ENCODE assay signal across 15 mouse cellular contexts in genomic region chr8:122531312-122531711, GRCm38 (mm10). TPM values are rescaled to one million over a fixed set of nuclear protein-coding genes. Genes with fewer than 3 reads are reported as not detected.
DNase-seq lines count a peak whose midpoint lies in the region; ATAC-seq and TF ChIP-seq lines count a peak whose summit lies in the region.
"Had no signal": no experiment of that assay in that cellular context is flagged by ENCODE, and none has a peak within 500 bp of the region (broad histone marks: within the 10 kb centered on the region; RNA-seq: fewer than 3 reads in every experiment).

No protein-coding gene starts in this region.

- TF ChIP-seq CTCF in heart, adult 2 months (IDR thresholded peaks at IDR 0.05) = no peak
- no peak for TF ChIP-seq CTCF in lung, adult 2 months (IDR thresholded peaks at IDR 0.05; ENCODE audit: insufficient read depth, low read length)

- no peak for TF ChIP-seq POLR2A in heart, adult 2 months (IDR thresholded peaks at IDR 0.05; ENCODE audit: insufficient read depth, low read depth, low read length)
- TF ChIP-seq POLR2A in lung, adult 2 months (IDR thresholded peaks at IDR 0.05; ENCODE audit: borderline replicate concordance, extremely low read depth, low read depth, low read length) = no peak

- peak in 1 of 2 experiments; percentile 30 for DNase-seq in heart, adult 2 months
- no peak for DNase-seq in heart, adult 8-10 months (ENCODE audit: low spot score)
- DNase-seq in lung, adult 2 months = no peak
- no peak for DNase-seq in layer of hippocampus, postnatal 10 days (ENCODE audit: low spot score in 2 of 2)
- DNase-seq: cerebellum, adult 2 months; kidney, adult 11 months; layer of hippocampus, adult 9-11 months; left cerebral cortex, postnatal 4 days; thymus, postnatal 36 days had no signal

- peaks cover 19% of the 10 kb centered on the region for H3K4me1 ChIP-seq in heart, adult 2 months (ENCODE audit: control insufficient read depth, insufficient read depth, low read length)
- peaks cover 53% of the 10 kb centered on the region for H3K4me1 ChIP-seq in lung, embryonic 15.5 days
- peaks cover 22% of the 10 kb centered on the region for H3K4me1 ChIP-seq in lung, adult 2 months (ENCODE audit: control insufficient read depth, insufficient read depth, low read length)
- peaks cover 61% of the 10 kb centered on the region for H3K4me1 ChIP-seq in heart, embryonic 13.5 days
- peaks cover 33% of the 10 kb centered on the region for H3K4me1 ChIP-seq in liver, embryonic 16.5 days (ENCODE audit: control insufficient read depth, low read depth, low read length)
- no peaks in the 10 kb centered on the region for H3K4me1 ChIP-seq in forebrain, embryonic 13.5 days

- no peak for ATAC-seq in lung, embryonic 15.5 days (ENCODE audit: borderline replicate concordance, extremely low read depth, low FRiP score, low TSS enrichment)
- no peak for ATAC-seq in heart, embryonic 13.5 days (ENCODE audit: extremely low read depth, insufficient number of reproducible peaks, low FRiP score, low TSS enrichment)
- ATAC-seq in liver, embryonic 16.5 days (ENCODE audit: low read depth) = peak; percentile 14; the same call in 1 of the 2 replicates
- no peak for ATAC-seq in forebrain, embryonic 13.5 days
- ATAC-seq: activated CD4-positive, CD25-positive, alpha-beta regulatory T cell, adult 4 months had no signal

- 0 out of 2 replicates have a peak, but pooled peaks cover 2% of the 10 kb centered on the region for H3K79me2 ChIP-seq in heart, adult 2 months (replicated peaks; ENCODE audit: control insufficient read depth, insufficient read depth, low read length)

- intact Hi-C loops in heart, adult 2 months (cut with DNase I) = no loop called here

- H3K27me3 ChIP-seq in heart, adult 2 months (ENCODE audit: control insufficient read depth, insufficient read depth, low read length) = no peaks in the 10 kb centered on the region
- no peaks in the 10 kb centered on the region for H3K27me3 ChIP-seq in lung, embryonic 15.5 days
- no peaks in the 10 kb centered on the region for H3K27me3 ChIP-seq in heart, embryonic 13.5 days (replicated peaks)
- H3K27me3 ChIP-seq in liver, embryonic 16.5 days (ENCODE audit: control insufficient read depth, insufficient read depth, low read depth, low read length) = no peaks in the 10 kb centered on the region
- peaks cover 4% of the 10 kb centered on the region; the same call in 1 of the 2 replicates for H3K27me3 ChIP-seq in forebrain, embryonic 13.5 days
- H3K27me3 ChIP-seq: stomach, embryonic 15.5 days had no signal

- no peaks in the 10 kb centered on the region for H3K9me3 ChIP-seq in lung, embryonic 15.5 days
- H3K9me3 ChIP-seq in heart, embryonic 13.5 days = no peaks in the 10 kb centered on the region
- no peaks in the 10 kb centered on the region for H3K9me3 ChIP-seq in liver, embryonic 16.5 days (replicated peaks; ENCODE audit: control insufficient read depth, low read length)
- no peaks in the 10 kb centered on the region for H3K9me3 ChIP-seq in forebrain, embryonic 13.5 days (replicated peaks)
- H3K9me3 ChIP-seq: stomach, embryonic 15.5 days had no signal

- H3K36me3 ChIP-seq in heart, adult 2 months (ENCODE audit: control insufficient read depth, insufficient read depth, low read length) = no peaks in the 10 kb centered on the region
- H3K36me3 ChIP-seq in lung, embryonic 15.5 days = no peaks in the 10 kb centered on the region
- peaks cover 26% of the 10 kb centered on the region for H3K36me3 ChIP-seq in heart, embryonic 13.5 days
- H3K36me3 ChIP-seq in liver, embryonic 16.5 days (ENCODE audit: control insufficient read depth, insufficient read depth) = 0 out of 2 replicates have a peak, but pooled peaks cover 2% of the 10 kb centered on the region
- no peaks in the 10 kb centered on the region for H3K36me3 ChIP-seq in forebrain, embryonic 13.5 days (ENCODE audit: poor library complexity, severe bottlenecking)
- H3K36me3 ChIP-seq: stomach, embryonic 15.5 days had no signal

- H3K27ac ChIP-seq in heart, adult 2 months = peak overlapping the region; percentile 70
- peak overlapping the region; percentile 21; the same call in 1 of the 2 replicates for H3K27ac ChIP-seq in lung, embryonic 15.5 days
- peak overlapping the region; percentile 82 for H3K27ac ChIP-seq in heart, embryonic 13.5 days (replicated peaks)
- H3K27ac ChIP-seq in liver, embryonic 16.5 days (ENCODE audit: low read length) = peak overlapping the region; percentile 56
- H3K27ac ChIP-seq in forebrain, embryonic 13.5 days = no peak overlapping the region
- H3K27ac ChIP-seq: stomach, embryonic 15.5 days had no signal

- no peak overlapping the region for H3K4me2 ChIP-seq in lung, embryonic 15.5 days
- H3K4me2 ChIP-seq in heart, embryonic 13.5 days = peak overlapping the region; percentile 31; the same call in 1 of the 2 replicates
- no peak overlapping the region for H3K4me2 ChIP-seq in liver, embryonic 16.5 days (ENCODE audit: low read depth, low read length)
- H3K4me2 ChIP-seq in forebrain, embryonic 13.5 days = no peak overlapping the region
- H3K4me2 ChIP-seq: stomach, embryonic 15.5 days had no signal

- no peak overlapping the region for H3K9ac ChIP-seq in heart, adult 2 months (ENCODE audit: low read depth, low read length)
- H3K9ac ChIP-seq in lung, embryonic 15.5 days = no peak overlapping the region
- H3K9ac ChIP-seq in heart, embryonic 13.5 days = peak overlapping the region; percentile 52; the same call in 1 of the 2 replicates
- H3K9ac ChIP-seq in liver, embryonic 16.5 days (ENCODE audit: low read depth, low read length) = no peak overlapping the region
- no peak overlapping the region for H3K9ac ChIP-seq in forebrain, embryonic 13.5 days
- H3K9ac ChIP-seq: stomach, embryonic 15.5 days had no signal

- 43% methylated on average over 8 of the region's 8 CpGs for WGBS in heart, adult 2 months
- 72% methylated on average over 8 of the region's 8 CpGs for WGBS in lung, embryonic 15.5 days
- 42% methylated on average over 8 of the region's 8 CpGs for WGBS in lung, adult 2 months
- 58% methylated on average over 8 of the region's 8 CpGs for WGBS in heart, embryonic 13.5 days
- WGBS in liver, embryonic 16.5 days (ENCODE audit: insufficient replicate concordance) = 81% methylated on average over 8 of the region's 8 CpGs
- WGBS in forebrain, embryonic 13.5 days = 89% methylated on average over 8 of the region's 8 CpGs

- TF ChIP-seq EP300 in heart, adult 2 months (IDR thresholded peaks at IDR 0.05; ENCODE audit: insufficient read depth, low read depth, low read length) = no peak

- no peak overlapping the region for H3K4me3 ChIP-seq in heart, adult 2 months
- H3K4me3 ChIP-seq in lung, embryonic 15.5 days = no peak overlapping the region
- H3K4me3 ChIP-seq in lung, adult 2 months (replicated peaks; ENCODE audit: extremely low read depth, low read depth, low read length) = no peak overlapping the region
- no peak overlapping the region for H3K4me3 ChIP-seq in heart, embryonic 13.5 days
- H3K4me3 ChIP-seq in liver, embryonic 16.5 days (ENCODE audit: low read depth, low read length) = no peak overlapping the region
- no peak overlapping the region for H3K4me3 ChIP-seq in forebrain, embryonic 13.5 days
- H3K4me3 ChIP-seq: stomach, embryonic 15.5 days had no signal

RNA-seq across cellular contexts. Expression of gene Piezo1, which starts 19.8 kb away (rescaled TPM):
- 10 to 100 TPM; 14.0 to 14.8 TPM for total RNA-seq in heart, adult 2 months (2021)
- polyA plus RNA-seq in heart, adult 2 months (2012; rRNA removed) = 48.5 and 55.5 TPM in 2 replicates
- 10 to 100 TPM; 13.2 to 17.4 (median 13.7) TPM for total RNA-seq in heart, adult 8-10 months (2022)
- polyA plus RNA-seq in lung, embryonic 15.5 days (2015; fragmentation: Nextera tagmentation; extraction: Ambion mirVana) = 18.7 and 23.4 TPM in 2 replicates
- 192 and 213 TPM in 2 replicates for polyA plus RNA-seq in lung, adult 2 months (2012; rRNA removed)
- polyA plus RNA-seq in heart, embryonic 13.5 days (2015; fragmentation: Nextera tagmentation; extraction: Ambion mirVana) = 12.9 and 15.4 TPM in 2 replicates
- 11.3 and 15.5 TPM in 2 replicates for polyA plus RNA-seq in liver, embryonic 16.5 days (2015; fragmentation: Nextera tagmentation; extraction: Ambion mirVana)
- total RNA-seq in layer of hippocampus, postnatal 10 days (2021) = 1 to 10 TPM; 8.2 to 8.9 TPM
- 1.4 and 2.0 TPM in 2 replicates for polyA plus RNA-seq in forebrain, embryonic 13.5 days (2015; fragmentation: Nextera tagmentation; extraction: Ambion mirVana)

RNA-seq across cellular contexts. Expression of gene Cdt1, which starts 36.5 kb away (rescaled TPM):
- 1 to 10 TPM; 2.0 to 2.7 TPM for total RNA-seq in heart, adult 2 months (2021)
- 3.2 and 3.5 TPM in 2 replicates for polyA plus RNA-seq in heart, adult 2 months (2012; rRNA removed)
- total RNA-seq in heart, adult 8-10 months (2022) = 1 to 10 TPM; 1.9 to 2.4 (median 2.2) TPM
- 42.7 and 44.9 TPM in 2 replicates for polyA plus RNA-seq in lung, embryonic 15.5 days (2015; fragmentation: Nextera tagmentation; extraction: Ambion mirVana)
- 11.7 and 12.2 TPM in 2 replicates for polyA plus RNA-seq in lung, adult 2 months (2012; rRNA removed)
- 31.0 and 34.6 TPM in 2 replicates for polyA plus RNA-seq in heart, embryonic 13.5 days (2015; fragmentation: Nextera tagmentation; extraction: Ambion mirVana)
- 34.7 and 41.1 TPM in 2 replicates for polyA plus RNA-seq in liver, embryonic 16.5 days (2015; fragmentation: Nextera tagmentation; extraction: Ambion mirVana)
- 1 to 10 TPM; 3.0 to 5.0 TPM for total RNA-seq in layer of hippocampus, postnatal 10 days (2021)
- polyA plus RNA-seq in forebrain, embryonic 13.5 days (2015; fragmentation: Nextera tagmentation; extraction: Ambion mirVana) = 29.1 and 32.3 TPM in 2 replicates

RNA-seq across cellular contexts. Expression of gene Aprt, which starts 45.4 kb away (rescaled TPM):
- 10 to 100 TPM; 36.6 to 38.5 TPM for total RNA-seq in heart, adult 2 months (2021)
- 42.1 and 45.1 TPM in 2 replicates for polyA plus RNA-seq in heart, adult 2 months (2012; rRNA removed)
- 10 to 100 TPM; 39.5 to 50.6 (median 44.3) TPM for total RNA-seq in heart, adult 8-10 months (2022)
- polyA plus RNA-seq in lung, embryonic 15.5 days (2015; fragmentation: Nextera tagmentation; extraction: Ambion mirVana) = 314 and 327 TPM in 2 replicates
- polyA plus RNA-seq in lung, adult 2 months (2012; rRNA removed) = 108 and 109 TPM in 2 replicates
- polyA plus RNA-seq in heart, embryonic 13.5 days (2015; fragmentation: Nextera tagmentation; extraction: Ambion mirVana) = 251 and 271 TPM in 2 replicates
- polyA plus RNA-seq in liver, embryonic 16.5 days (2015; fragmentation: Nextera tagmentation; extraction: Ambion mirVana) = 196 and 204 TPM in 2 replicates
- 10 to 100 TPM; 91.6 to 94.0 TPM for total RNA-seq in layer of hippocampus, postnatal 10 days (2021)
- polyA plus RNA-seq in forebrain, embryonic 13.5 days (2015; fragmentation: Nextera tagmentation; extraction: Ambion mirVana) = 193 and 198 TPM in 2 replicates

RNA-seq across cellular contexts. Expression of gene Ctu2, which starts 55.4 kb away (rescaled TPM):
- 1 to 10 TPM; 5.6 to 7.7 TPM for total RNA-seq in heart, adult 2 months (2021)
- polyA plus RNA-seq in heart, adult 2 months (2012; rRNA removed) = 12.3 and 15.8 TPM in 2 replicates
- total RNA-seq in heart, adult 8-10 months (2022) = 10 to 100 TPM in 1 of 4 experiments, 1 to 10 TPM in 3; 5.0 to 12.4 (median 7.7) TPM
- polyA plus RNA-seq in lung, embryonic 15.5 days (2015; fragmentation: Nextera tagmentation; extraction: Ambion mirVana) = 38.3 and 46.8 TPM in 2 replicates
- polyA plus RNA-seq in lung, adult 2 months (2012; rRNA removed) = 28.6 and 30.6 TPM in 2 replicates
- polyA plus RNA-seq in heart, embryonic 13.5 days (2015; fragmentation: Nextera tagmentation; extraction: Ambion mirVana) = 23.9 and 29.6 TPM in 2 replicates
- 9.6 and 12.7 TPM in 2 replicates for polyA plus RNA-seq in liver, embryonic 16.5 days (2015; fragmentation: Nextera tagmentation; extraction: Ambion mirVana)
- total RNA-seq in layer of hippocampus, postnatal 10 days (2021) = 10 to 100 TPM; 35.1 to 36.0 TPM
- polyA plus RNA-seq in forebrain, embryonic 13.5 days (2015; fragmentation: Nextera tagmentation; extraction: Ambion mirVana) = 69.1 and 69.9 TPM in 2 replicates

RNA-seq across cellular contexts. Expression of gene Rnf166, which starts 55.4 kb away (rescaled TPM):
- total RNA-seq in heart, adult 2 months (2021) = 10 to 100 TPM; 36.9 to 41.6 TPM
- polyA plus RNA-seq in heart, adult 2 months (2012; rRNA removed) = 91.3 and 99.4 TPM in 2 replicates
- total RNA-seq in heart, adult 8-10 months (2022) = 10 to 100 TPM; 38.4 to 68.1 (median 57.1) TPM
- polyA plus RNA-seq in lung, embryonic 15.5 days (2015; fragmentation: Nextera tagmentation; extraction: Ambion mirVana) = 40.5 and 43.9 TPM in 2 replicates
- polyA plus RNA-seq in lung, adult 2 months (2012; rRNA removed) = 83.8 and 93.2 TPM in 2 replicates
- 33.2 and 42.0 TPM in 2 replicates for polyA plus RNA-seq in heart, embryonic 13.5 days (2015; fragmentation: Nextera tagmentation; extraction: Ambion mirVana)
- 12.7 and 14.0 TPM in 2 replicates for polyA plus RNA-seq in liver, embryonic 16.5 days (2015; fragmentation: Nextera tagmentation; extraction: Ambion mirVana)
- total RNA-seq in layer of hippocampus, postnatal 10 days (2021) = 10 to 100 TPM; 19.7 to 23.5 TPM
- polyA plus RNA-seq in forebrain, embryonic 13.5 days (2015; fragmentation: Nextera tagmentation; extraction: Ambion mirVana) = 33.6 and 36.1 TPM in 2 replicates
